Mouse (Mus musculus) midbrain, embryonic 14.5 days (tissue): ENCODE measurements around the gene Slc12a8. TPM values are rescaled to one million over a fixed set of nuclear protein-coding genes. Genes with fewer than 3 reads are reported as not detected.

ENCODE experiments used
- ATAC-seq: fragments of 200-750 bp; cut with Nextera tagmentation; 2 replicates; pipeline ENCODE4 v1.8.0; 2017; ENCODE audit warnings: moderate number of reproducible peaks, moderate library complexity; ENCODE audit not compliant: low FRiP score, low TSS enrichment
- DNase-seq: peaks from one replicate; pipeline ENCODE4 v3.0.0-alpha.2; 2015
- H3K27ac ChIP-seq: fragments of 300-500 bp; sonication (generic); replicated peaks from 2 replicates; pipeline ENCODE4 v1.5.1; 2014; ENCODE audit warnings: mild to moderate bottlenecking, low read depth, low read length, moderate library complexity
- H3K27me3 ChIP-seq: fragments of 300-500 bp; sonication (generic); 2 replicates; pipeline ENCODE4 v1.6.1; 2014; ENCODE audit warnings: low read length, control low read depth, mixed read lengths; ENCODE audit not compliant: control insufficient read depth, insufficient read depth
- H3K36me3 ChIP-seq: fragments of 300-500 bp; sonication (generic); 2 replicates; pipeline ENCODE4 v1.6.1; 2014; ENCODE audit warnings: low read length, control low read depth; ENCODE audit not compliant: control insufficient read depth, insufficient read depth
- H3K4me1 ChIP-seq: fragments of 300-500 bp; sonication (generic); 2 replicates; pipeline ENCODE4 v1.6.1; 2014; ENCODE audit warnings: mild to moderate bottlenecking, antibody characterized with exemption, low read length, control low read depth; ENCODE audit not compliant: control insufficient read depth, insufficient read depth
- H3K4me2 ChIP-seq: fragments of 300-500 bp; sonication (generic); 2 replicates; pipeline ENCODE4 v1.6.1; 2014; ENCODE audit warnings: mild to moderate bottlenecking, low read length, moderate library complexity
- H3K4me3 ChIP-seq: fragments of 300-500 bp; sonication (generic); replicated peaks from 2 replicates; pipeline ENCODE4 v1.5.1; 2014; ENCODE audit warnings: low read depth, low read length
- H3K9ac ChIP-seq: fragments of 300-500 bp; sonication (generic); replicated peaks from 2 replicates; pipeline ENCODE4 v1.6.1; 2014; ENCODE audit warnings: mild to moderate bottlenecking, low read length, moderate library complexity
- H3K9me3 ChIP-seq: fragments of 300-500 bp; sonication (generic); 2 replicates; pipeline ENCODE4 v1.6.1; 2016; ENCODE audit warnings: low read length, control low read depth, mixed read lengths; ENCODE audit not compliant: control insufficient read depth
- WGBS: fragments of 180-500 bp; shearing (Covaris S2); extraction: QIAGEN DNeasy Blood & Tissue Kit; methylation state at CpG from one replicate; pipeline ENCODE4 v1.1.7; 2014; 5-methylcytosine and 5-hydroxymethylcytosine counted together
- polyA plus RNA-seq: library from polyadenylated mRNA; unstranded; fragments of >200 nt; fragmentation: Nextera tagmentation; extraction: Ambion mirVana; gene quantifications from 2 replicates; pipeline ENCODE4 v1.2.1, GENCODE M21; 2014

Slc12a8 gene
- polyA plus RNA-seq, 1 experiment from 2014 or later: 0.80 TPM

GRCm38 (mm10) chr16:33666226-33666625 lies 149.1 kb downstream of the Slc12a8 start:
- no peak for ATAC-seq
- no peaks in the 10 kb centered on the region for H3K27me3 ChIP-seq
- H3K9me3 ChIP-seq: no peaks in the 10 kb centered on the region
- no peaks in the 10 kb centered on the region for H3K36me3 ChIP-seq
- H3K9ac ChIP-seq: no peak overlapping the region
- DNase-seq: no peak
- no peak overlapping the region for H3K27ac ChIP-seq
- H3K4me1 ChIP-seq: no peaks in the 10 kb centered on the region
- no peak overlapping the region for H3K4me3 ChIP-seq
- 92% methylated on average over 6 of the region's 6 CpGs for WGBS
- H3K4me2 ChIP-seq: no peak overlapping the region

- Histone ChIP-seq H3K4me2 (no peak overlapping the region), H3K27ac (no peak overlapping the region), H3K9me3 (no peaks in the 10 kb centered on the region), H3K4me3 (no peak overlapping the region), H3K36me3 (no peaks in the 10 kb centered on the region), H3K4me1 (no peaks in the 10 kb centered on the region), H3K27me3 (no peaks in the 10 kb centered on the region), H3K9ac (no peak overlapping the region)
- no peak for ATAC-seq
- no peak for DNase-seq
- 94% methylated on average over 4 of the region's 4 CpGs for WGBS
Measured at GRCm38 (mm10) chr16:33666985-33667538, 149.9 kb downstream of the Slc12a8 start.

GRCm38 (mm10) chr16:33668448-33668847 lies 151.3 kb downstream of the Slc12a8 start:
- Histone ChIP-seq H3K4me2 (no peak overlapping the region), H3K27ac (no peak overlapping the region), H3K4me3 (no peak overlapping the region), H3K36me3 (no peaks in the 10 kb centered on the region), H3K9ac (no peak overlapping the region), H3K4me1 (no peaks in the 10 kb centered on the region), H3K9me3 (no peaks in the 10 kb centered on the region), H3K27me3 (no peaks in the 10 kb centered on the region)
- no peak for ATAC-seq
- DNase-seq: no peak
- 92% methylated on average over 2 of the region's 2 CpGs for whole genome bisulfite sequencing

GRCm38 (mm10) chr16:33669072-33669471 lies 151.9 kb downstream of the Slc12a8 start:
- no peak overlapping the region for H3K27ac ChIP-seq
- H3K9me3 ChIP-seq: no peaks in the 10 kb centered on the region
- no peaks in the 10 kb centered on the region for H3K27me3 ChIP-seq
- no peak for DNase-seq
- H3K4me2 ChIP-seq: no peak overlapping the region
- 84% methylated on average over 1 of the region's 1 CpGs for WGBS
- H3K9ac ChIP-seq: no peak overlapping the region
- H3K36me3 ChIP-seq: no peaks in the 10 kb centered on the region
- H3K4me3 ChIP-seq: no peak overlapping the region
- ATAC-seq: no peak
- H3K4me1 ChIP-seq: no peaks in the 10 kb centered on the region

GRCm38 (mm10) chr16:33670340-33670739 lies 153.2 kb downstream of the Slc12a8 start:
- no peak overlapping the region for H3K4me2 ChIP-seq
- no peak for ATAC-seq
- H3K27me3 ChIP-seq: no peaks in the 10 kb centered on the region
- H3K9me3 ChIP-seq: no peaks in the 10 kb centered on the region
- H3K36me3 ChIP-seq: no peaks in the 10 kb centered on the region
- no peaks in the 10 kb centered on the region for H3K4me1 ChIP-seq
- WGBS: 78% methylated on average over 3 of the region's 3 CpGs
- no peak for DNase-seq
- no peak overlapping the region for H3K27ac ChIP-seq
- H3K4me3 ChIP-seq: no peak overlapping the region
- H3K9ac ChIP-seq: no peak overlapping the region

GRCm38 (mm10) chr16:33670933-33671332 lies 153.8 kb downstream of the Slc12a8 start:
- 94% methylated on average over 2 of the region's 2 CpGs for WGBS
- no peaks in the 10 kb centered on the region for H3K4me1 ChIP-seq
- H3K4me3 ChIP-seq: no peak overlapping the region
- DNase-seq (no peak), ATAC-seq (no peak)
- H3K9me3 ChIP-seq: no peaks in the 10 kb centered on the region
- H3K36me3 ChIP-seq: no peaks in the 10 kb centered on the region
- H3K4me2 ChIP-seq: no peak overlapping the region
- no peaks in the 10 kb centered on the region for H3K27me3 ChIP-seq
- no peak overlapping the region for H3K9ac ChIP-seq
- H3K27ac ChIP-seq: no peak overlapping the region

- H3K27me3 ChIP-seq: no peaks in the 10 kb centered on the region
- H3K27ac ChIP-seq: no peak overlapping the region
- H3K9ac ChIP-seq: no peak overlapping the region
- H3K4me2 ChIP-seq: no peak overlapping the region
- no peaks in the 10 kb centered on the region for H3K36me3 ChIP-seq
- ATAC-seq (no peak), DNase-seq (no peak)
- H3K4me3 ChIP-seq: no peak overlapping the region
- no peaks in the 10 kb centered on the region for H3K9me3 ChIP-seq
- H3K4me1 ChIP-seq: no peaks in the 10 kb centered on the region
- WGBS: 84% methylated on average over 4 of the region's 4 CpGs
Measured at GRCm38 (mm10) chr16:33672188-33672587, 155.1 kb downstream of the Slc12a8 start.

GRCm38 (mm10) chr16:33672643-33673042 lies 155.5 kb downstream of the Slc12a8 start:
- no peak for ATAC-seq
- H3K9ac ChIP-seq: no peak overlapping the region
- no peak overlapping the region for H3K27ac ChIP-seq
- no peaks in the 10 kb centered on the region for H3K9me3 ChIP-seq
- no peak overlapping the region for H3K4me3 ChIP-seq
- WGBS: 94% methylated on average over 4 of the region's 4 CpGs
- H3K36me3 ChIP-seq: no peaks in the 10 kb centered on the region
- H3K4me1 ChIP-seq: no peaks in the 10 kb centered on the region
- H3K4me2 ChIP-seq: no peak overlapping the region
- H3K27me3 ChIP-seq: no peaks in the 10 kb centered on the region
- DNase-seq: no peak

GRCm38 (mm10) chr16:33673530-33674109 lies 156.5 kb downstream of the Slc12a8 start:
- DNase-seq (peak; percentile 48), ATAC-seq (peak; percentile 20; the same call in 1 of the 2 replicates)
- Histone ChIP-seq H3K36me3 (no peaks in the 10 kb centered on the region), H3K4me1 (no peaks in the 10 kb centered on the region), H3K9ac (no peak overlapping the region), H3K9me3 (no peaks in the 10 kb centered on the region), H3K4me2 (no peak overlapping the region), H3K4me3 (no peak overlapping the region), H3K27me3 (no peaks in the 10 kb centered on the region), H3K27ac (no peak overlapping the region)
- WGBS: 39% methylated on average over 14 of the region's 14 CpGs
